Mouse (Mus musculus): Measurements from ENCODE around the gene Cfap77.

DNA sequence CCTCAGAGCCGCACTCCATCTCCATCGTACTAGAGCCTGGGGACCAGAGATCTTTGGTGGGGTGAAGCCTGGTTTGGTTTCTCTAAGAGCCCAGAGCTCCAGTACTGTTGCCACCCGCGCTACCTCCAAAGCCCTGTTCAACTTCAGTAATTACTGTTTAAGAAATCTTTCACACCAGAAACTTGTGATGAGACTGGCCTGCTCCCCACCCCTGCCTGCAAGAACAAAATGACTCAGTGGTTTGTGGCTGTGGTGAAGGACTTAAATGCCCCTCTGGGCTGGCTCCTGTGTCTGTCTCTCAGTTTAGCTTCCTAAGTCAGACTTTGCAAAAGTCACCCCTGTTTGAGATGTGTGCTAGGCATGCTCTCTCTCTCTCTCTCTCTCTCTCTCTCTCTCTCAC is 141.9 kb downstream of the Cfap77 start:
- no peak for TF ChIP-seq GATA1 (IDR thresholded peaks at IDR 0.05; ENCODE audit: borderline replicate concordance, low read length)
- no peak for TF ChIP-seq FLI1 (IDR thresholded peaks at IDR 0.05; ENCODE audit: low read length)

All from megakaryocyte, embryonic 14.5 days (primary cell).